Mouse (Mus musculus): ENCODE measurements around the gene Olfr784. TPM values are rescaled to one million over a fixed set of nuclear protein-coding genes. Genes with fewer than 3 reads are reported as not detected.
"Not testable (repeated sequence)": the region's sequence is repeated elsewhere in the genome, so short reads cannot be mapped to it uniquely, and the experiment has no call there.

Olfr784 gene
- 0.06 TPM in 1 of 2 replicates, not detected in the other for polyA plus RNA-seq (2015; fragmentation: Nextera tagmentation; extraction: Ambion mirVana)

GRCm38 (mm10) chr10:129383783-129384182 is at the start of gene Olfr784:
Olfr784 (plus strand) TSS chr10:129384083.
- Histone ChIP-seq H3K9me3 (ENCODE audit: control insufficient read depth, low read length) (no peaks in the 10 kb centered on the region), H3K27me3 (replicated peaks; ENCODE audit: control insufficient read depth, insufficient read depth, low read length) (no peaks in the 10 kb centered on the region), H3K4me2 (ENCODE audit: low read depth, low read length) (no peak within 1 kb of the TSS), H3K4me1 (ENCODE audit: control insufficient read depth, insufficient read depth, low read length) (no peaks in the 10 kb centered on the region), H3K36me3 (ENCODE audit: control insufficient read depth, insufficient read depth, low read length) (no peaks in the 10 kb centered on the region), H3K4me3 (ENCODE audit: low read length) (no peak within 1 kb of the TSS), H3K9ac (ENCODE audit: low read depth, low read length) (no peak within 1 kb of the TSS), H3K27ac (ENCODE audit: low read length) (no peak within 1 kb of the TSS)
- no peak for ATAC-seq

- Histone ChIP-seq H3K9me3 (ENCODE audit: control insufficient read depth, low read length) (no peaks in the 10 kb centered on the region), H3K27ac (ENCODE audit: low read length) (no peak within 1 kb of the TSS), H3K4me1 (ENCODE audit: control insufficient read depth, insufficient read depth, low read length) (no peaks in the 10 kb centered on the region), H3K9ac (ENCODE audit: low read depth, low read length) (no peak within 1 kb of the TSS), H3K4me3 (ENCODE audit: low read length) (no peak within 1 kb of the TSS), H3K4me2 (ENCODE audit: low read depth, low read length) (no peak within 1 kb of the TSS), H3K27me3 (replicated peaks; ENCODE audit: control insufficient read depth, insufficient read depth, low read length) (no peaks in the 10 kb centered on the region), H3K36me3 (ENCODE audit: control insufficient read depth, insufficient read depth, low read length) (no peaks in the 10 kb centered on the region)
- 87% methylated on average over 3 of the region's 3 CpGs for WGBS
- no peak for ATAC-seq
Measured at GRCm38 (mm10) chr10:129348550-129348949, 35.3 kb upstream of the Olfr784 start, which contains the start of gene Olfr782. Olfr782 (plus strand) TSS chr10:129348850.

GRCm38 (mm10) chr10:129352475-129352874 is 31.4 kb upstream of the Olfr784 start:
- not testable (repeated sequence) for H3K9me3 ChIP-seq (ENCODE audit: control insufficient read depth, low read length); H3K36me3 ChIP-seq (ENCODE audit: control insufficient read depth, insufficient read depth, low read length); H3K4me2 ChIP-seq (ENCODE audit: low read depth, low read length); H3K4me3 ChIP-seq (ENCODE audit: low read length); H3K27me3 ChIP-seq (replicated peaks; ENCODE audit: control insufficient read depth, insufficient read depth, low read length); H3K4me1 ChIP-seq (ENCODE audit: control insufficient read depth, insufficient read depth, low read length); H3K27ac ChIP-seq (ENCODE audit: low read length); H3K9ac ChIP-seq (ENCODE audit: low read depth, low read length)
- ATAC-seq, result peak; percentile 88
- WGBS, result 54% methylated on average over 2 of the region's 2 CpGs

GRCm38 (mm10) chr10:129356496-129356895 is 27.4 kb upstream of the Olfr784 start:
- H3K4me2 ChIP-seq (ENCODE audit: low read depth, low read length); H3K4me3 ChIP-seq (ENCODE audit: low read length); H3K27ac ChIP-seq (ENCODE audit: low read length); H3K27me3 ChIP-seq (replicated peaks; ENCODE audit: control insufficient read depth, insufficient read depth, low read length); H3K9me3 ChIP-seq (ENCODE audit: control insufficient read depth, low read length); ATAC-seq; H3K4me1 ChIP-seq (ENCODE audit: control insufficient read depth, insufficient read depth, low read length); H3K9ac ChIP-seq (ENCODE audit: low read depth, low read length); H3K36me3 ChIP-seq (ENCODE audit: control insufficient read depth, insufficient read depth, low read length): not testable (repeated sequence)
- WGBS, result 84% methylated on average over 4 of the region's 4 CpGs

- Histone ChIP-seq H3K36me3 (ENCODE audit: control insufficient read depth, insufficient read depth, low read length) (no peaks in the 10 kb centered on the region), H3K27ac (ENCODE audit: low read length) (no peak overlapping the region), H3K4me2 (ENCODE audit: low read depth, low read length) (no peak overlapping the region), H3K4me3 (ENCODE audit: low read length) (no peak overlapping the region), H3K27me3 (replicated peaks; ENCODE audit: control insufficient read depth, insufficient read depth, low read length) (no peaks in the 10 kb centered on the region), H3K9ac (ENCODE audit: low read depth, low read length) (no peak overlapping the region), H3K9me3 (ENCODE audit: control insufficient read depth, low read length) (0 out of 2 replicates have a peak, but pooled peaks cover 2% of the 10 kb centered on the region), H3K4me1 (ENCODE audit: control insufficient read depth, insufficient read depth, low read length) (no peaks in the 10 kb centered on the region)
- ATAC-seq, result no peak
- 60% methylated on average over 5 of the region's 5 CpGs for WGBS
Measured at GRCm38 (mm10) chr10:129357307-129357706, 26.6 kb upstream of the Olfr784 start.

GRCm38 (mm10) chr10:129374051-129374450 is 9.8 kb upstream of the Olfr784 start:
- not testable (repeated sequence) for ATAC-seq; H3K4me3 ChIP-seq (ENCODE audit: low read length); H3K27ac ChIP-seq (ENCODE audit: low read length); H3K9ac ChIP-seq (ENCODE audit: low read depth, low read length); H3K4me2 ChIP-seq (ENCODE audit: low read depth, low read length); H3K9me3 ChIP-seq (ENCODE audit: control insufficient read depth, low read length); H3K36me3 ChIP-seq (ENCODE audit: control insufficient read depth, insufficient read depth, low read length); H3K4me1 ChIP-seq (ENCODE audit: control insufficient read depth, insufficient read depth, low read length); H3K27me3 ChIP-seq (replicated peaks; ENCODE audit: control insufficient read depth, insufficient read depth, low read length)
- 86% methylated on average over 5 of the region's 5 CpGs for WGBS

GRCm38 (mm10) chr10:129400892-129401291 is 17.0 kb downstream of the Olfr784 start:
- H3K27me3 ChIP-seq (replicated peaks; ENCODE audit: control insufficient read depth, insufficient read depth, low read length), result no peaks in the 10 kb centered on the region
- H3K9me3 ChIP-seq (ENCODE audit: control insufficient read depth, low read length), result no peaks in the 10 kb centered on the region
- H3K4me3 ChIP-seq (ENCODE audit: low read length), result no peak overlapping the region
- no peaks in the 10 kb centered on the region for H3K4me1 ChIP-seq (ENCODE audit: control insufficient read depth, insufficient read depth, low read length)
- no peak overlapping the region for H3K27ac ChIP-seq (ENCODE audit: low read length)
- no peaks in the 10 kb centered on the region for H3K36me3 ChIP-seq (ENCODE audit: control insufficient read depth, insufficient read depth, low read length)
- no peak overlapping the region for H3K4me2 ChIP-seq (ENCODE audit: low read depth, low read length)
- whole genome bisulfite sequencing, result 51% methylated on average over 5 of the region's 5 CpGs
- H3K9ac ChIP-seq (ENCODE audit: low read depth, low read length), result no peak overlapping the region
- ATAC-seq, result no peak

GRCm38 (mm10) chr10:129405126-129405525 is 21.2 kb downstream of the Olfr784 start, which contains the start of gene Olfr785:
Olfr785 (plus strand) TSS chr10:129405426.
- H3K27ac ChIP-seq (ENCODE audit: low read length), result no peak within 1 kb of the TSS
- no peak within 1 kb of the TSS for H3K9ac ChIP-seq (ENCODE audit: low read depth, low read length)
- no peaks in the 10 kb centered on the region for H3K36me3 ChIP-seq (ENCODE audit: control insufficient read depth, insufficient read depth, low read length)
- no peak within 1 kb of the TSS for H3K4me3 ChIP-seq (ENCODE audit: low read length)
- no peak within 1 kb of the TSS for H3K4me2 ChIP-seq (ENCODE audit: low read depth, low read length)
- WGBS, result 73% methylated on average over 2 of the region's 2 CpGs
- ATAC-seq, result no peak
- H3K4me1 ChIP-seq (ENCODE audit: control insufficient read depth, insufficient read depth, low read length), result no peaks in the 10 kb centered on the region
- no peaks in the 10 kb centered on the region for H3K27me3 ChIP-seq (replicated peaks; ENCODE audit: control insufficient read depth, insufficient read depth, low read length)
- no peaks in the 10 kb centered on the region for H3K9me3 ChIP-seq (ENCODE audit: control insufficient read depth, low read length)

GRCm38 (mm10) chr10:129427006-129427405 is 43.1 kb downstream of the Olfr784 start, which contains the start of gene Olfr786:
Olfr786 (plus strand) TSS chr10:129427306.
- Histone ChIP-seq H3K4me3 (ENCODE audit: low read length) (no peak within 1 kb of the TSS), H3K9ac (ENCODE audit: low read depth, low read length) (no peak within 1 kb of the TSS), H3K27ac (ENCODE audit: low read length) (no peak within 1 kb of the TSS), H3K9me3 (ENCODE audit: control insufficient read depth, low read length) (no peaks in the 10 kb centered on the region), H3K4me2 (ENCODE audit: low read depth, low read length) (no peak within 1 kb of the TSS), H3K27me3 (replicated peaks; ENCODE audit: control insufficient read depth, insufficient read depth, low read length) (no peaks in the 10 kb centered on the region), H3K36me3 (ENCODE audit: control insufficient read depth, insufficient read depth, low read length) (no peaks in the 10 kb centered on the region), H3K4me1 (ENCODE audit: control insufficient read depth, insufficient read depth, low read length) (no peaks in the 10 kb centered on the region)
- no peak for ATAC-seq
